Mouse (Mus musculus): Measurements from ENCODE around the gene Dpt. TPM values are rescaled to one million over a fixed set of nuclear protein-coding genes. Genes with fewer than 3 reads are reported as not detected.
A peak's percentile ranks its signal among the peaks of the same experiment; 100 is the strongest.
"Not testable (repeated sequence)": the region's sequence is repeated elsewhere in the genome, so short reads cannot be mapped to it uniquely, and the experiment has no call there.

The Dpt gene
- polyA plus RNA-seq, 1 experiment from 2014 or later = 0.13 TPM

DNA sequence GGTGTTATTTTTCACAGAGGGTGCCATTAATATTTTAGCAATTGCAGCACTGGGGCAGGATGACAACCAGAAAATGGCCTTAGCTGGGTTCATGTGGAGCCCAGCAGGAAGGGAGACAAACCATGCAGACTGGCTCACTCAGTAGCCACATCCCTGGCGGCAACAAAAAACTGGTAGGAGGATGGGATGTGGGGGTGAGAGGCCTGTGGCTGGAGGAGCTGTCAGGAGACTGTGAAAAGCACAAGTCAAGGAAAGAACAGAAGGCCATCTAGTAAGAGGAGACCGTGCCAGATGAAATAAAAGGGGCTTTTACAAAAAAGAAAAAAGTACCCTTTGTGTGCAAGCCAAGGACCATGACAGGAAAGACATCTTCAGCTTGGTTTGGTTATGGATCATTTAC, 28.5 kb downstream of the Dpt start:
- no peak overlapping the region for H3K9ac ChIP-seq (ENCODE audit: low read length)
- 45% methylated on average over 2 of the region's 2 CpGs for WGBS
- no peak overlapping the region for H3K27ac ChIP-seq (ENCODE audit: low read depth, low read length)
- no peaks in the 10 kb centered on the region for H3K4me1 ChIP-seq (ENCODE audit: control insufficient read depth, insufficient read depth, low read length)
- peak; percentile 12 for DNase-seq (ENCODE audit: low spot score)
- no peaks in the 10 kb centered on the region for H3K9me3 ChIP-seq (ENCODE audit: control insufficient read depth, low read length)
- no peaks in the 10 kb centered on the region for H3K36me3 ChIP-seq (ENCODE audit: control insufficient read depth, insufficient read depth, low read length)
- no peak overlapping the region for H3K4me3 ChIP-seq (ENCODE audit: low read depth, low read length)
- H3K4me2 ChIP-seq (ENCODE audit: low read depth) = no peak overlapping the region
- no peak for ATAC-seq (ENCODE audit: insufficient read depth, low FRiP score, low TSS enrichment)
- H3K27me3 ChIP-seq (ENCODE audit: control insufficient read depth, insufficient read depth, low read length) = no peaks in the 10 kb centered on the region

DNA sequence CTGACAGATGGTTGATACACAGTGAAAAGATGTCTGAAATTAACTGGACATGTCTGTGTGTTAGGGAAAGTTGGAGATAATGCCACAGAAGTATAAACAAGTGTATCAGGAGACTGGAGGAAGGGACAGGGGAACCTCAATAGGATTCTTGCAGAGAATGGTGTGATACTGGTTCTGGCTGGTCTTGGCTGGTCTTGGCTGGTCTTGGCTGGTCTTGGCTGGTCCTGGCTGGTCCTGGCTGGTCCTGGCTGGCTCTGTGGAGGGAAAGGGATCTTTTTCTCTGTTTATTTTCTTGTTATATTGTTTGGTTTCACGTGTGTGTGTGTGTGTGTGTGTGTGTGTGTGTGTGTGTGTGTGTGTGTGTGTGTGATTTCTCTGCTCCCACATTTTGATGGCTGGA, 33.4 kb downstream of the Dpt start:
- WGBS = 14% methylated on average over 1 of the region's 1 CpGs
- DNase-seq (ENCODE audit: low spot score) (no peak), ATAC-seq (ENCODE audit: insufficient read depth, low FRiP score, low TSS enrichment) (no peak)
- no peak overlapping the region for H3K4me2 ChIP-seq (ENCODE audit: low read depth)
- H3K27me3 ChIP-seq (ENCODE audit: control insufficient read depth, insufficient read depth, low read length) = no peaks in the 10 kb centered on the region
- no peak overlapping the region for H3K9ac ChIP-seq (ENCODE audit: low read length)
- H3K4me1 ChIP-seq (ENCODE audit: control insufficient read depth, insufficient read depth, low read length) = no peaks in the 10 kb centered on the region
- H3K4me3 ChIP-seq (ENCODE audit: low read depth, low read length) = no peak overlapping the region
- H3K27ac ChIP-seq (ENCODE audit: low read depth, low read length) = no peak overlapping the region
- H3K36me3 ChIP-seq (ENCODE audit: control insufficient read depth, insufficient read depth, low read length) = no peaks in the 10 kb centered on the region
- H3K9me3 ChIP-seq (ENCODE audit: control insufficient read depth, low read length) = no peaks in the 10 kb centered on the region

DNA sequence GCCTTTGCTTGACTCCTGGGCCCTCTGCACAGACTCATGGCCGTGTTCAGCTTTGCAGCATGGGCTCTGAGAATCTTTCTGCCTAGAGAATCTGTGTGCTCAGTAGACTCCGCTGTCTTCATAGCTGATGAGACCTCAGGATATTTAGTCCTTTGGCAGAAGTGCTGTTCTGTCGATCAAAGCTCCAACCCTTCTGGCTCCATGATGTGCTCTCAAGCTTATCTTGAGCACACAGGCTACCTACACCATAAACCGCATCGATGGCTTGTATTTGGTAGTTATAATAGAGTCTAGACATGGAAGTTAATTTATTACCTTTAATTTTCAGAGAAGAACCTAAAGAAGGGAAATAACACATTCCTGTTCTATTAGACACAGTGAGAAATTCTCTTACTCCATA, 36.0 kb downstream of the Dpt start:
- Histone ChIP-seq H3K27ac (ENCODE audit: low read depth, low read length) (no peak overlapping the region), H3K9me3 (ENCODE audit: control insufficient read depth, low read length) (no peaks in the 10 kb centered on the region), H3K4me2 (ENCODE audit: low read depth) (no peak overlapping the region), H3K36me3 (ENCODE audit: control insufficient read depth, insufficient read depth, low read length) (no peaks in the 10 kb centered on the region), H3K4me3 (ENCODE audit: low read depth, low read length) (no peak overlapping the region), H3K27me3 (ENCODE audit: control insufficient read depth, insufficient read depth, low read length) (no peaks in the 10 kb centered on the region), H3K9ac (ENCODE audit: low read length) (no peak overlapping the region), H3K4me1 (ENCODE audit: control insufficient read depth, insufficient read depth, low read length) (no peaks in the 10 kb centered on the region)
- DNase-seq (ENCODE audit: low spot score) = no peak
- ATAC-seq (ENCODE audit: insufficient read depth, low FRiP score, low TSS enrichment) = no peak
- WGBS = 95% methylated on average over 5 of the region's 5 CpGs

DNA sequence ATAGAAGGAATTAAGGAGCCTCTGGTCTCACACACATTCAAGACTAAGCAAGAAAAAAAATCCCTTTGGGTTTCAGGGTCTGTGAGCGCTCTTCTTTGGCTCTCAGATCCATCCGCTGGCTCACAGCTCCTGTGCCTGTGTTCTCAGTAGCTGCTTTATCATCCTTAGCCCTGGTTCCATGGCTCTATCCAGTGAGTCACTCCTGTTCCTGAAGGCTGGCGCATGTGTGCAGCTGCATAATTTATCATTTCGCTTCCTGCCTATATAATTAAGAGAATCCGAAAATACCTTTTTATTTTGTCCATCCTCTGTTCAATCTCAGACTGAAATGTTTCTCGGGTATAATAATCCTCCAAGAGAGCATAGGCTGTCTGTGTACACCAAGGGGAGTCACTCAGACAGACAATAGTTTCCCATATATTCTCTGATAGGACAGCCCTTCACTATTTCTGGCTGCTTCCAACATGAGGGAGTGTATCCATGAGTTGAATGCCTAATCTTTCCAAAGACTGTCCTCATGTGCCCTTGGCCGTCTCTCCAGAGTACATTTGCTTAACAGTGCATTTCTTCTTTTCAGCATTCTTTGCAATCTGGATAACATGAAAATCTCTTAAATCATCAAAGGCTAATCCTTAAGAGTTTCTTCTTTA, 52.3 kb downstream of the Dpt start:
- H3K9me3 ChIP-seq (ENCODE audit: control insufficient read depth, low read length) = no peaks in the 10 kb centered on the region
- DNase-seq (ENCODE audit: low spot score) = no peak
- no peak overlapping the region for H3K4me2 ChIP-seq (ENCODE audit: low read depth)
- H3K4me3 ChIP-seq (ENCODE audit: low read depth, low read length) = no peak overlapping the region
- H3K9ac ChIP-seq (ENCODE audit: low read length) = no peak overlapping the region
- no peaks in the 10 kb centered on the region for H3K27me3 ChIP-seq (ENCODE audit: control insufficient read depth, insufficient read depth, low read length)
- H3K4me1 ChIP-seq (ENCODE audit: control insufficient read depth, insufficient read depth, low read length) = no peaks in the 10 kb centered on the region
- ATAC-seq (ENCODE audit: insufficient read depth, low FRiP score, low TSS enrichment) = no peak
- H3K27ac ChIP-seq (ENCODE audit: low read depth, low read length) = no peak overlapping the region
- no peaks in the 10 kb centered on the region for H3K36me3 ChIP-seq (ENCODE audit: control insufficient read depth, insufficient read depth, low read length)
- 92% methylated on average over 7 of the region's 7 CpGs for WGBS

DNA sequence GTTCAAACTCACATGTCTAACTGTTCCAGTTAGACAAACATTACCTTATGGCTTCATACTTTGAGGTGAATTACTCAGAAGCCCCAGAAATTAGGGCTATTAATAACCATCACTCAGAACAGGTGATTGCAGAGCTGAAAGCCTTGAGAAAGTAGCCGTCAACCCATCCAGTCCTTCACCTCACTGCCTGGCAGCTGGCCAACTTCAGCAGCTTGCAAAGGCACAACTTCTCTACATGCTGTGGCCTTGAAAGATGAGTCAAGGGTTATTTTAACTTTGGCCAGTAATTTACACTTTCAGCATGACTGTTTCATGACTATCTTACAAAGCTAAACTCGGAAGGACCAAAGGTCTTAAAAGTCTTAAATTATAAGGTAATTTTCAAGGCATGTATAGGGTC, 59.3 kb downstream of the Dpt start:
- not testable (repeated sequence) for H3K4me1 ChIP-seq (ENCODE audit: control insufficient read depth, insufficient read depth, low read length); H3K9me3 ChIP-seq (ENCODE audit: control insufficient read depth, low read length); H3K36me3 ChIP-seq (ENCODE audit: control insufficient read depth, insufficient read depth, low read length); H3K4me3 ChIP-seq (ENCODE audit: low read depth, low read length); H3K9ac ChIP-seq (ENCODE audit: low read length); H3K27me3 ChIP-seq (ENCODE audit: control insufficient read depth, insufficient read depth, low read length); DNase-seq (ENCODE audit: low spot score); H3K27ac ChIP-seq (ENCODE audit: low read depth, low read length); ATAC-seq (ENCODE audit: insufficient read depth, low FRiP score, low TSS enrichment); H3K4me2 ChIP-seq (ENCODE audit: low read depth)
- WGBS = 83% methylated on average over 2 of the region's 2 CpGs

DNA sequence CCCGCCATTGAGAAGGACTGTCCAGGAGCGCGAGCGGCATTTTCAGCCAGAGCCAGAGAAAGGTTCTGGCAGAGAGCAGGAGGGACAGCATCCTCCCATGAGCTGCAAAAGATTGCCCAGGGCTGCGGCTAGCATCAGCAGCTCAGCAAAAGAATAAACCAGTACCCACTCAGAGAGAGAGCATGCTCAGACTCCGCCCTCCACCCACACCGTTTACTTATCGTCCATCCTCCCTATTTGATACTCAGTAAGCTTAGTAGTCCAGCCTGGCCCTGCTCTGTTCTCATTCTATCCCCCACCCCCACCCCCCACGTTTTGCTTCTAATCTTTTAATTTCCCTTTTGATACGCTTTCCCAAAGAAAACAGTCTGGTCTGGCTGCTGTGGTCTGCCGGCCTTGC, 63.5 kb downstream of the Dpt start:
- ATAC-seq (ENCODE audit: insufficient read depth, low FRiP score, low TSS enrichment) (no peak), DNase-seq (ENCODE audit: low spot score) (no peak)
- 76% methylated on average over 11 of the region's 11 CpGs for WGBS
- Histone ChIP-seq H3K9me3 (ENCODE audit: control insufficient read depth, low read length) (no peaks in the 10 kb centered on the region), H3K27me3 (ENCODE audit: control insufficient read depth, insufficient read depth, low read length) (no peaks in the 10 kb centered on the region), H3K4me3 (ENCODE audit: low read depth, low read length) (no peak overlapping the region), H3K27ac (ENCODE audit: low read depth, low read length) (no peak overlapping the region), H3K4me2 (ENCODE audit: low read depth) (no peak overlapping the region), H3K36me3 (ENCODE audit: control insufficient read depth, insufficient read depth, low read length) (no peaks in the 10 kb centered on the region), H3K9ac (ENCODE audit: low read length) (no peak overlapping the region), H3K4me1 (ENCODE audit: control insufficient read depth, insufficient read depth, low read length) (no peaks in the 10 kb centered on the region)

DNA sequence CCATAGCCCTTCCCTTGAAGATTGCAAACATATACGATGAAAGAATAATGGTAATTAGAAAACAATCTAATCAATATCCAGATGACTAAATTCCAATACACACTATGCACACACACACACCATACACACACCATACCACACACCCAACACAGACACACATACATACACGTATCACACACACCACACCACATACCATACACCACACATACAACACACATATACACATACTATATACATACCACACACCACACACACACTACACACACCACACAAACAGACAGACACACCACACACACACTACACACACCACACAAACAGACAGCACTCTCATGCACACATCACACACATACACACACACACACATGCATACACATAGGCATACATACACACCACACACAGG, 64.3 kb downstream of the Dpt start:
- H3K36me3 ChIP-seq (ENCODE audit: control insufficient read depth, insufficient read depth, low read length) = no peaks in the 10 kb centered on the region
- H3K4me1 ChIP-seq (ENCODE audit: control insufficient read depth, insufficient read depth, low read length) = no peaks in the 10 kb centered on the region
- no peak overlapping the region for H3K27ac ChIP-seq (ENCODE audit: low read depth, low read length)
- no peak overlapping the region for H3K9ac ChIP-seq (ENCODE audit: low read length)
- no peak for ATAC-seq (ENCODE audit: insufficient read depth, low FRiP score, low TSS enrichment)
- WGBS = 90% methylated on average over 2 of the region's 2 CpGs
- H3K27me3 ChIP-seq (ENCODE audit: control insufficient read depth, insufficient read depth, low read length) = no peaks in the 10 kb centered on the region
- no peak for DNase-seq (ENCODE audit: low spot score)
- H3K4me3 ChIP-seq (ENCODE audit: low read depth, low read length) = no peak overlapping the region
- no peak overlapping the region for H3K4me2 ChIP-seq (ENCODE audit: low read depth)
- no peaks in the 10 kb centered on the region for H3K9me3 ChIP-seq (ENCODE audit: control insufficient read depth, low read length)

DNA sequence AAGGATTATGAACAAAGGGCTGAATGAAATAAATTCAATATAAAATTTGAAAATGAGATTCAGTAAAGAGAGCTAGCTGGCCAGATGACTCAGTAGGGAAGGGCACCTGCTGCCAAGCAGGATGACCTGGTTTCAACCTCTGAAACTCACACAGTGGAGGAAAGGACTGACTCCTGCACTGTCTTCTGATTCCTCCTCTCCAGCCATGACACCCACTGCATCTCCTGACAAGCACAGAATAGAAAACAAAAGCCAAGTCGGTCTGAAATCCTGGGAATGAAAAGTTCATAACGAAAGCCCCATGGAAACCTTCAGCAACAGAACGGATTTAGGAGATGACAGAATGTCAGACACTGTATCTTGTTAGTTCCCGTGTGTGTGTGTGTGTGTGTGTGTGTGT, 65.1 kb downstream of the Dpt start:
- H3K27me3 ChIP-seq (ENCODE audit: control insufficient read depth, insufficient read depth, low read length) = no peaks in the 10 kb centered on the region
- no peak overlapping the region for H3K27ac ChIP-seq (ENCODE audit: low read depth, low read length)
- H3K9me3 ChIP-seq (ENCODE audit: control insufficient read depth, low read length) = no peaks in the 10 kb centered on the region
- DNase-seq (ENCODE audit: low spot score) (no peak), ATAC-seq (ENCODE audit: insufficient read depth, low FRiP score, low TSS enrichment) (no peak)
- WGBS = 86% methylated on average over 4 of the region's 4 CpGs
- H3K4me1 ChIP-seq (ENCODE audit: control insufficient read depth, insufficient read depth, low read length) = no peaks in the 10 kb centered on the region
- H3K36me3 ChIP-seq (ENCODE audit: control insufficient read depth, insufficient read depth, low read length) = no peaks in the 10 kb centered on the region
- H3K9ac ChIP-seq (ENCODE audit: low read length) = no peak overlapping the region
- H3K4me2 ChIP-seq (ENCODE audit: low read depth) = no peak overlapping the region
- H3K4me3 ChIP-seq (ENCODE audit: low read depth, low read length) = no peak overlapping the region

DNA sequence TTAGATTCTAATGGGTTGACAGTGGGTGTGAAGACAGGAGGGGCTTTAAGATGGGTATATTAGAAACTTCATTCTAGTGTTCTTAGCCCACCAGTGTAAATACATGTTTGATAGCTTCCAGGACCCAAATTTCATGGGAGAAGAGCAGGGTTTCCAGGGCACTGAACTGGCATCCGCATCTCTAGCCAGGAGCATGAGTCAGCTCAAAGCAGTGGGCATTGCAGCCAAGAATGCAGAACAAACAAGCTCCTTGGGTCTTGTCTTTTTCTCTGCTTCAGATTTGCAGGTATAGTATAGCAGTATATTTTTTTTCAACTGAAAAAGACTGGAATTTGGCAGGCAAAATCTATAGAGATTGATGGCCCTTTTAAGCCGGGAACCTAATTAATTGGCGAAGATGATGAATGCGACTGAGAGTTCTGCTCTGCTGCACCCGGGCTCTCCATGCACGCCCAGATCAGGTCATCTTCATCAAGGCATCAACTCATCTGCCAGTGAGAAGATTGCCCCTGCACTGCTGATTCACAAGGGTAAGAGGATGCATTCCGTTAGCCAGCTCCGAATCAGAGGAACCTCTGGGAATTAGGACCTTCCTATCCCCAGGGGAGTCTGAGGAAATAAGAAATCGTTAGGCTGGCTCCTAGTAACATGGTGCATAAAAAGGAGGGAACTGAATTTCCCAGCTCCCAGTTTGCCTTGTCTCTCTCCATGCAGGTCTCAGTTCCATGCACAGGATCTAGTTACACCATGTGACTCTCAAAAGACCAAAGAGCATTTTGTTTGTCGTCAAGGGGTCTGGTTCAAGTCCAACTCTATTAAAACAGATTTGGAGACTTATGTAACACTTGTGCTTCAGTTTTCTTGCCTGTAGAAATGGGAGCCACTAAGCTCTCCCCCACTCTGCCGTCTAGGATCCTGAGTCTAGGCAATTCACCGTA, 66.8 kb downstream of the Dpt start:
- Histone ChIP-seq H3K4me3 (ENCODE audit: low read depth, low read length) (no peak overlapping the region), H3K27me3 (ENCODE audit: control insufficient read depth, insufficient read depth, low read length) (no peaks in the 10 kb centered on the region), H3K4me2 (ENCODE audit: low read depth) (no peak overlapping the region), H3K4me1 (ENCODE audit: control insufficient read depth, insufficient read depth, low read length) (no peaks in the 10 kb centered on the region), H3K9me3 (ENCODE audit: control insufficient read depth, low read length) (no peaks in the 10 kb centered on the region), H3K9ac (ENCODE audit: low read length) (no peak overlapping the region), H3K27ac (ENCODE audit: low read depth, low read length) (no peak overlapping the region), H3K36me3 (ENCODE audit: control insufficient read depth, insufficient read depth, low read length) (no peaks in the 10 kb centered on the region)
- WGBS = 82% methylated on average over 12 of the region's 12 CpGs
- DNase-seq (ENCODE audit: low spot score) (no peak), ATAC-seq (ENCODE audit: insufficient read depth, low FRiP score, low TSS enrichment) (no peak)
